Comparison of ENCODE assay signal across 8 mouse cellular contexts in the genomic region with DNA sequence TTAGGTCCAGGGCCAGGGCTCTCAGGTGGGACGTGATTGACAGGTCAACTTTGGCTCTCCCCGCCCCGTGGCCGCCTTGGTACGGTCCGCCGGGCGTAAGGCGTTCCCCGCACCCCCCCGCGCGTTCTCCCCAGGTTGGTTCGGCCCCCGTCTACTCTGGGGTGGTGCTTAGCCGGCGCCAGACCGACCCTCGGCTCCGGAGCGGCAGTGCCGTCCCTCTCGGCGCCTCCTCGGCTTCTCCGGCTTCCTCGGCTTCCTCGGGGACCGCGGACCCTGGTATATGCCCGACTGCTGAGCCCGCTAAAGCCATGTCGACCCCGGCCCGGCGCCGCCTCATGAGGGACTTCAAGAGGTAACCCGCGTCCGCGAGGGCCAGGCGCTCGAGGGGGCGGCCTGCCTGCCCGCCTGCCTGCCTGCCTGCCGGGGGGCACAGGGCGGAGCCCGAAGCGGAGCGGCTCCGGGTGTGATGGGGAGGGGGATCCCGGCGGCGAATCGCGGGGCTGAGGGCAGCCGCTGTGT. TPM values are rescaled to one million over a fixed set of nuclear protein-coding genes. Genes with fewer than 3 reads are reported as not detected.
DNase-seq lines count a peak whose midpoint lies in the region; ATAC-seq lines count a peak whose summit lies in the region.

No protein-coding gene starts in this region.

- H3K36me3 ChIP-seq in intestine, embryonic 16.5 days (ENCODE audit: control insufficient read depth, insufficient read depth, low read length), result no peaks in the 10 kb centered on the region

- peak; percentile 76 for DNase-seq in adrenal gland, adult 8-10 months
- peak; percentile 89 for DNase-seq in embryo, embryonic 9.5 days (ENCODE audit: extremely low spot score)
- peak; percentile 70 to 83 for DNase-seq in gastrocnemius, postnatal 4 days (ENCODE audit: low spot score in 2 of 2)
- peak; percentile 80 to 81 for DNase-seq in left cerebral cortex, postnatal 25 days (ENCODE audit: low spot score in 2 of 2)
- DNase-seq in mesoderm, embryonic 11.5 days (ENCODE audit: low read depth, low spot score), result peak; percentile 85
- peak; percentile 84 for DNase-seq in right cerebral cortex, postnatal 25 days
- DNase-seq in urinary bladder, postnatal 36 days (ENCODE audit: low spot score in 2 of 2), result peak; percentile 76 to 86

- ATAC-seq in intestine, embryonic 16.5 days, result peak; percentile 98

- H3K4me2 ChIP-seq in intestine, embryonic 16.5 days (ENCODE audit: low read depth, low read length), result peak overlapping the region; percentile 70

- no peaks in the 10 kb centered on the region for H3K27me3 ChIP-seq in intestine, embryonic 16.5 days (replicated peaks; ENCODE audit: control insufficient read depth, insufficient read depth, low read length)

- peak overlapping the region; percentile 76 for H3K27ac ChIP-seq in intestine, embryonic 16.5 days (ENCODE audit: low read length)

- WGBS in intestine, embryonic 16.5 days, result 16% methylated on average over 53 of the region's 57 CpGs

- peak overlapping the region; percentile 82 for H3K9ac ChIP-seq in intestine, embryonic 16.5 days (ENCODE audit: low read depth, low read length)

- H3K9me3 ChIP-seq in intestine, embryonic 16.5 days (ENCODE audit: control insufficient read depth, low read length), result 0 out of 2 replicates have a peak, but pooled peaks cover 2% of the 10 kb centered on the region

- H3K4me3 ChIP-seq in intestine, embryonic 16.5 days (ENCODE audit: low read length), result peak overlapping the region; percentile 69

- H3K4me1 ChIP-seq in intestine, embryonic 16.5 days (ENCODE audit: control insufficient read depth, insufficient read depth, low read length), result no peaks in the 10 kb centered on the region

- intact Hi-C loops in left cerebral cortex, postnatal 25 days (cut with DNase I), result no loop called here

RNA-seq across cellular contexts. Expression of a gene that starts 0.3 kb away (rescaled TPM):
- 10 to 100 TPM; 49.0 to 54.6 (median 52.2) TPM for total RNA-seq in adrenal gland, adult 8-10 months (2022)
- 10 to 100 TPM; 16.1 to 16.8 TPM for total RNA-seq in gastrocnemius, postnatal 4 days (2021)
- 24.9 and 25.5 TPM in 2 replicates for polyA plus RNA-seq in intestine, embryonic 16.5 days (2015; fragmentation: Nextera tagmentation; extraction: Ambion mirVana)
- 10 to 100 TPM; 39.5 to 41.1 TPM for total RNA-seq in left cerebral cortex, postnatal 25 days (2021)

RNA-seq across cellular contexts. Expression of a gene that starts 0.5 kb away (rescaled TPM):
- 10 to 100 TPM; 51.4 to 63.9 (median 55.7) TPM for total RNA-seq in adrenal gland, adult 8-10 months (2022)
- 10 to 100 TPM; 40.0 to 50.1 TPM for total RNA-seq in gastrocnemius, postnatal 4 days (2021)
- polyA plus RNA-seq in intestine, embryonic 16.5 days (2015; fragmentation: Nextera tagmentation; extraction: Ambion mirVana), result 105 and 108 TPM in 2 replicates
- total RNA-seq in left cerebral cortex, postnatal 25 days (2021), result 10 to 100 TPM; 47.8 to 56.8 TPM

RNA-seq across cellular contexts. Expression of a gene that starts 28.5 kb away (rescaled TPM):
- total RNA-seq in adrenal gland, adult 8-10 months (2022), result 10 to 100 TPM in 3 of 4 experiments, 1 to 10 TPM in 1; 9.4 to 13.3 (median 12.3) TPM
- 1 to 10 TPM; 3.5 to 4.1 TPM for total RNA-seq in gastrocnemius, postnatal 4 days (2021)
- polyA plus RNA-seq in intestine, embryonic 16.5 days (2015; fragmentation: Nextera tagmentation; extraction: Ambion mirVana), result 1.4 and 1.5 TPM in 2 replicates
- total RNA-seq in left cerebral cortex, postnatal 25 days (2021), result 10 to 100 TPM; 32.5 to 34.8 TPM

Comparison
In these comparisons a context has a peak if more than half of its experiments do, and no peak if none do; other contexts are left out.
1. Peak in every context shown above with its lines: DNase-seq, ATAC-seq, H3K4me3 ChIP-seq and H3K27ac ChIP-seq.